Mouse (Mus musculus) urinary bladder, postnatal 0 days (tissue): ENCODE data around the gene Olfr974. TPM values are rescaled to one million over a fixed set of nuclear protein-coding genes. Genes with fewer than 3 reads are reported as not detected.

ENCODE experiments used
- polyA plus RNA-seq: library from polyadenylated mRNA; unstranded; fragments of >200 nt; fragmentation: Nextera tagmentation; extraction: Ambion mirVana; gene quantifications from 2 replicates; pipeline ENCODE4 v1.2.1, GENCODE M21; 2015

Gene Olfr974
- polyA plus RNA-seq: not detected in 2 replicates

GRCm38 (mm10) chr9:39937201-39937600 lies at the start of gene Olfr974:
TSS of gene Olfr974 (plus strand) at chr9:39937501.

GRCm38 (mm10) chr9:39907036-39907435 lies 30.3 kb upstream of the Olfr974 start, which contains the start of gene Olfr229:
TSS of gene Olfr229 (plus strand) at chr9:39907336.

GRCm38 (mm10) chr9:39951946-39952345 lies 14.6 kb downstream of the Olfr974 start, which contains the start of gene Olfr975:
TSS of gene Olfr975 (minus strand) at chr9:39952046.

GRCm38 (mm10) chr9:39961033-39961432 lies 23.7 kb downstream of the Olfr974 start, which contains the start of gene Olfr976:
TSS of gene Olfr976 (minus strand) at chr9:39961133.

GRCm38 (mm10) chr9:39991813-39992212 lies 54.5 kb downstream of the Olfr974 start, which contains the start of gene Olfr978:
TSS of gene Olfr978 (plus strand) at chr9:39992113.

Other genes with a start within 250 kb of the Olfr974 start
- gene Olfr149, start 230.4 kb upstream of the Olfr974 start, polyA plus RNA-seq: not detected in 2 replicates
- gene Olfr965, start 226.1 kb upstream of the Olfr974 start, polyA plus RNA-seq: not detected in 2 replicates
- gene Olfr150, start 206.5 kb upstream of the Olfr974 start, polyA plus RNA-seq: not detected in 2 replicates
- not detected in 2 replicates for gene Olfr967, start 191.3 kb upstream of the Olfr974 start, polyA plus RNA-seq
- gene Olfr968, start 154.2 kb upstream of the Olfr974 start, polyA plus RNA-seq: not detected in 2 replicates
- not detected in 2 replicates for gene Olfr969, start 146.6 kb upstream of the Olfr974 start, polyA plus RNA-seq
- gene Olfr970, start 128.6 kb upstream of the Olfr974 start, polyA plus RNA-seq: not detected in 2 replicates
- not detected in 2 replicates for gene Olfr971, start 100.6 kb upstream of the Olfr974 start, polyA plus RNA-seq
- not detected in 2 replicates for gene Olfr972, start 71.1 kb upstream of the Olfr974 start, polyA plus RNA-seq
- not detected in 2 replicates for gene Olfr229, start 30.2 kb upstream of the Olfr974 start, polyA plus RNA-seq
- gene Olfr975, start 14.5 kb downstream of the Olfr974 start, polyA plus RNA-seq: not detected in 2 replicates
- gene Olfr976, start 23.6 kb downstream of the Olfr974 start, polyA plus RNA-seq: not detected in 2 replicates
- not detected in 2 replicates for gene Olfr978, start 54.6 kb downstream of the Olfr974 start, polyA plus RNA-seq
- gene Olfr979, start 66.0 kb downstream of the Olfr974 start, polyA plus RNA-seq: not detected in 2 replicates
- gene Olfr980, start 72.1 kb downstream of the Olfr974 start, polyA plus RNA-seq: not detected in 2 replicates
- not detected in 2 replicates for gene Olfr981, start 84.0 kb downstream of the Olfr974 start, polyA plus RNA-seq
- not detected in 2 replicates for gene Olfr982, start 136.3 kb downstream of the Olfr974 start, polyA plus RNA-seq
- not detected in 2 replicates for gene Olfr983, start 156.1 kb downstream of the Olfr974 start, polyA plus RNA-seq
- not detected in 2 replicates for gene Olfr984, start 176.7 kb downstream of the Olfr974 start, polyA plus RNA-seq
- not detected in 2 replicates for gene Olfr985, start 192.7 kb downstream of the Olfr974 start, polyA plus RNA-seq
- not detected in 2 replicates for gene Tmem225, start 210.6 kb downstream of the Olfr974 start, polyA plus RNA-seq
- gene Olfr986, start 243.4 kb downstream of the Olfr974 start, polyA plus RNA-seq: not detected in 2 replicates